Mouse (Mus musculus): Measurements from ENCODE around the gene Foxp1.

- no peak for TF ChIP-seq POLR2A (IDR thresholded peaks at IDR 0.05; ENCODE audit: low read depth, low read length)
- no peak for TF ChIP-seq CTCF (IDR thresholded peaks at IDR 0.05; ENCODE audit: extremely low read depth, insufficient read depth, insufficient read length, insufficient replicate concordance)
Observed at GRCm38 (mm10) chr6:99251222-99251621, 271.3 kb downstream of the Foxp1 start.
